Mouse (Mus musculus) lung, adult 2 months (tissue): ENCODE data around the gene Acta2.

ENCODE experiments used
- CTCF ChIP-seq: fragments of 200-500 bp; IDR thresholded peaks from 2 replicates; pipeline ENCODE4 v1.5.1; 2011; ENCODE audit warnings: mild to moderate bottlenecking, low read length, control low read depth; ENCODE audit not compliant: insufficient read depth
- POLR2A ChIP-seq: fragments of 200-500 bp; IDR thresholded peaks from 2 replicates; pipeline ENCODE4 v1.6.1; 2011; ENCODE audit warnings: low read depth, mild to moderate bottlenecking, control low read depth, low read length, borderline replicate concordance; ENCODE audit errors: extremely low read depth

- TF ChIP-seq CTCF (no peak), POLR2A (no peak)
Measured at GRCm38 (mm10) chr19:34231596-34231995, 23.8 kb downstream of the Acta2 start.
